Mouse (Mus musculus) layer of hippocampus, adult 9-10 months (tissue): ENCODE results near the gene Ripor2.
"Not testable (repeated sequence)": the region's sequence is repeated elsewhere in the genome, so short reads cannot be mapped to it uniquely, and the experiment has no call there.

Experiments
- DNase-seq: peaks from one replicate; pipeline ENCODE4 v3.0.0; 2022; ENCODE audit warnings: low spot score

Gene Ripor2

DNA sequence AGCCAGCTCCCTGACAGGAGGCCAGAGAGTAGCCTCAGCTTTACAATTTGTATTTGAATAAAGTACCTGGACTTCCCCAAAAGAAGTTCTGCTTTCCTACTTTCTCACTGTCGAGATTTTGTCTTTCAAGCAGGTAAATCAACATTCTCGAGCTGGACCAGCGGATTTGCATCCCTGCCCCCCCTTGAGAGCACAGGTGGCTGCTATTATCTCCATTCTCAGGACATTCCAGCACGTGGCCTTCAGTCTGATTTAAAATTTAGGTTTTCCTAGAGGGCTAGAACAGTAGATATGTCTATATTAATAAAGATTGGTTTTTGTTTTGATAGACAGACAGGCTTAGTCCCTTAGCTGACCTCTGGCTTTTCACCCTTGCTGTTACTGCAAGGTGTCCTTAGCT lies 185.8 kb downstream of the Ripor2 start:
- DNase-seq, result not testable (repeated sequence)

DNA sequence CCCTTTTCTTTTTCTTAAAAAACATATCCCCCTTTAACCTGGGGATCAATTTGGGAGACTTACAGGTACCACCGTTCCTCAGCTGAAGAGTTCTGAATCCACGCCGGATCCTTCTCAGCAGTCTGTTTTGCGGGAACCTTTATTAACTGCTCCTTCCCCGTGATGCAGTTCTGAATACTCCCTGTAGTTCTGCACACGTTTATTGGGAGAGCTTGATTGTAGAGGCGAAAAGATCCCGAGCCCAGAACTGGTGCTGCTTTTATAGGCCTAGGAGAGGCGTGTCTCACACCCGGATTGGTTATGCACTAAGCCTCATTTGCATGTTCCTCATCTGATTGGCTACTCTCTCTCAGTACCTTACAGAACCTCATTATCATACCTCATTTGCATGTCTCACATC lies 189.5 kb downstream of the Ripor2 start:
- not testable (repeated sequence) for DNase-seq

DNA sequence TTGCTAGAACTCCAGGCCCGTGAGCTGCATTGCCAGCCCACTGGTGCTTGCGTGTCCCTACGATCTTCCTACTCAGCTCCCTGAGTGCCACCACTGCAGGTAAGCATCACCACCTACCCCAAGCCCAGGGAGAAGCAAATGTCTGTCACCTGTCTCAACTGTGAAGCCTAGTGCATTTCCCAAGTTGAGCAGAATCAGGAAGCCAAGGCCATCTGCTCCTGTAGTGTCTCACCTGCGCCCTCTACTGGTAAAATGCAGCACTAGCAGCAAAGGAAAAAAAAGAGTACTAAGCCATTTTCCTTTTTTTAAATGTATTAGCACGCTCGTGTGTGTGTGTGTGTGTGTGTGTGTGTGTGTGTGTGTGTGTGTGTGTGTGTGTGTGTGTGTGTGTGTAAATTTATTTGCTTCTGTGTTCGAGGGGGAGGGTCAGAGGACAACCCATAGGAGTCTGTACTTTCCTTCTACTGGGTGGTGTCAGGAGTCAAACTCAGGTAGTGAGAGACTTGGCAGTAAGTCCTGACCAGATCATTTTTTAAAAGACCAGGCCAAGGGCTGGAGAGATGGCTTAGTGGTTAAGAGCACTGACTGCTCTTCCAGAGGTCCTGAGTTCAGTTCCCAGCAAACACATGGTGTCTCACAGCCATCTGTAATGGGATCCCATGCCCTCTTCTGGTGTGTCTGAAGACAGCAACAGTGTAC lies 194.3 kb downstream of the Ripor2 start:
- peak; percentile 75 for DNase-seq

DNA sequence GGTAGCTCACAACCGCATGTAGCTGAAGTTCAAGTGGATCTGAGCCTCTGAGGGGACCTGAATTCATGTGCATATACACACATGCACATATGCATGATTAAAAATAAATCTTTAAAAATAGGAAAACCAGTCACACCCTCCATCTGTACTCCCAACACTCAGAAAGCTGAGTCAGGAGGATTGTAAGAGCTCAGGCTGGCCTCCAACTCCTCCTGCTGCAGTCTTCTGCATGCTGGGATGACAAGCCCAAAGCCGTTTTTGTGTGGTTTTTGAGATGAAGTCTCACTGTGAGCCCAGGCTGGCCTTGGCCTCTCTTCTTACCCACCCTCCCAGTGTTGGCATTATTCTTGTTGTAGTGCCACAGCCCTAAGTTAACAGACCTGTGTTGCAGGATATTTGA lies 196.0 kb downstream of the Ripor2 start:
- no peak for DNase-seq

DNA sequence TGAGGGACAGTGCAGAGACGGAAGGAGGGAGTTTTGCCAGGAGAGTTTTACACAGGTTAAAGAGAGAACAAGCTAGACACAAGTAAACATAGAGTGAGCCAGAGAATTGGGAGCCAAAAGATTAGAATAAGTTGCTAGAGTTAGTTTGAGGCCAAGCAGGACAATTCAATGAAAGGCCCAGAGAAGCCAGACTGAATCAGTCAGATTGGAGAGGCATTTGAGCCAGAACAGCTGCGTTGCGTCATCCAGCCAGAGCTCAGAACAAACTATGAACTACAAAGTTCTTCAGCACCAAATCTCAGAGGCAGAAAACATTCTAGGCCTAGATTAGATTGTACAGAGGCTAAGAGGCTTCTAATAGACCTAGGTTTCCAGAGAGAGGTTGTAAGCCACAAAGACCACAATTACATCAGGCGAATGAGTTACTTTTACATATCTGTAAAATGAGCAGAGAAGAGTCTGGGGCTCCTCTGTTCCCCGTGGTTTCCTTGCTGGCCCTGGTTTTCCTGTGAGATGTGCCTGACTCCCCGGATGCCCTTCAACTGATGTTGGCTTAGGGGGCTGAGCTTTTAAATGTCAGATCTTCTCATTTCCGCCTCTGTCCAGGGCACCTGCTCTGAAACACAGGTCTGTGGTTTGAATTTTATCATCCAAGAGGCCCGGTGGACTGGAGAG lies 196.9 kb downstream of the Ripor2 start:
- no peak for DNase-seq

DNA sequence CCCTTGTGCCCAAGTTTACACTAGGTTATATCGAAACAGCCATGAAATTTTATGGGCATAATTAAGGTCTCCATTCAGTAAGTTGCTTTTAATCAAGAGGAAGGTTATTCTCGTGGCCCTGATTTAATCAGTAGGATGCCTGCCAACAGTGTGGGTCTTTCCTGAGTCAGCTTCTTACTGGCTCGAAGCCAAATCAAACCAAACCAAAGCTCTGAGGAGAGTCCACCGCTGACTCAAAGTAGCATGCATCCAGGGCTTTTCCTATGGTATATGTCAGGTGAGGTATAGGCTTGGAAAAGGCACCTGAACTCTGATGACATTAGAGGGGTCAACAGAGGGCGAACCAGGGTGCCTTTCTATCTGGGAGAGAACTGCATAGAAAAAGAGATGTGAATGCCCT lies 199.9 kb downstream of the Ripor2 start:
- no peak for DNase-seq
